In genomic region chr9:74975911-74976563, GRCm38 (mm10) we compare ENCODE assay signal across 8 mouse cellular contexts. TPM values are rescaled to one million over a fixed set of nuclear protein-coding genes. Genes with fewer than 3 reads are reported as not detected.
DNase-seq lines count a peak whose midpoint lies in the region; ATAC-seq and TF ChIP-seq lines count a peak whose summit lies in the region.

No protein-coding gene starts in this region.

- DNase-seq in CD4-positive helper T cell, adult 2 months (ENCODE audit: low read depth, low spot score), result peak; percentile 89
- DNase-seq in brain, embryonic 14.5 days (ENCODE audit: low read depth), result peak; percentile 98
- peak; percentile 83 for DNase-seq in forebrain, embryonic 10.5 days (ENCODE audit: extremely low spot score, low spot score)
- peak; percentile 92 for DNase-seq in kidney, postnatal 10 days
- peak; percentile 76 for DNase-seq in liver, embryonic 11.5 days (ENCODE audit: low spot score)
- peak; percentile 69 to 81 for DNase-seq in spleen, postnatal 4 days (ENCODE audit: low spot score in 2 of 2)

- H3K27ac ChIP-seq in forebrain, embryonic 10.5 days, result peak overlapping the region; percentile 84
- peak overlapping the region; percentile 87 to 95 for H3K27ac ChIP-seq in heart, embryonic 14.5 days (replicated peaks in 1 of 2; ENCODE audit: control insufficient read depth in 1 of 2, insufficient read depth in 1 of 2, low read depth in 2 of 2, low read length in 2 of 2)
- peak overlapping the region; percentile 55 for H3K27ac ChIP-seq in liver, embryonic 11.5 days (ENCODE audit: low read depth, low read length)

- H3K9ac ChIP-seq in heart, embryonic 14.5 days (ENCODE audit: low read length), result peak overlapping the region; percentile 78
- H3K9ac ChIP-seq in liver, embryonic 11.5 days (ENCODE audit: low read depth, low read length), result peak overlapping the region; percentile 69

- peak overlapping the region; percentile 68 for H3K4me2 ChIP-seq in heart, embryonic 14.5 days (ENCODE audit: low read length)
- H3K4me2 ChIP-seq in liver, embryonic 11.5 days, result peak overlapping the region; percentile 88
- H3K4me2 ChIP-seq in myocyte (ENCODE audit: low read depth), result peak overlapping the region; percentile 97

- peak; percentile 68; the same call in 1 of the 2 replicates for TF ChIP-seq POLR2A in brain, embryonic 14.5 days (IDR thresholded peaks at IDR 0.05; ENCODE audit: borderline replicate concordance, extremely low read depth, insufficient read depth, insufficient read length, poor library complexity, severe bottlenecking)
- peak; percentile 55 for TF ChIP-seq POLR2A in myocyte (IDR thresholded peaks at IDR 0.05; ENCODE audit: insufficient read length, low read depth)

- H3K9me3 ChIP-seq in forebrain, embryonic 10.5 days, result no peaks in the 10 kb centered on the region
- H3K9me3 ChIP-seq in heart, embryonic 14.5 days (ENCODE audit: control insufficient read depth, low read length), result no peaks in the 10 kb centered on the region
- H3K9me3 ChIP-seq in liver, embryonic 11.5 days (ENCODE audit: control insufficient read depth, low read length), result no peaks in the 10 kb centered on the region

- H3K4me1 ChIP-seq in forebrain, embryonic 10.5 days, result peaks cover 34% of the 10 kb centered on the region
- peaks cover 19 to 33% of the 10 kb centered on the region in 2 experiments for H3K4me1 ChIP-seq in heart, embryonic 14.5 days (ENCODE audit: control insufficient read depth in 2 of 2, insufficient read depth in 2 of 2, low read length in 2 of 2)
- peaks cover 13% of the 10 kb centered on the region for H3K4me1 ChIP-seq in liver, embryonic 11.5 days (replicated peaks; ENCODE audit: control insufficient read depth, insufficient read depth, low read length)

- under 1% methylated on average over 23 of the region's 23 CpGs for WGBS in forebrain, embryonic 10.5 days
- WGBS in heart, embryonic 14.5 days, result under 1% methylated on average over 23 of the region's 23 CpGs
- 1% methylated on average over 23 of the region's 23 CpGs for WGBS in liver, embryonic 11.5 days

- no peaks in the 10 kb centered on the region for H3K79me2 ChIP-seq in myocyte (ENCODE audit: control insufficient read depth, insufficient read depth)

- H3K4me3 ChIP-seq in forebrain, embryonic 10.5 days, result peak overlapping the region; percentile 56
- peak overlapping the region; percentile 55 to 56 for H3K4me3 ChIP-seq in heart, embryonic 14.5 days (ENCODE audit: control insufficient read depth in 1 of 2, insufficient read depth in 1 of 2, low read depth in 1 of 2, low read length in 2 of 2)
- peak overlapping the region; percentile 57 for H3K4me3 ChIP-seq in liver, embryonic 11.5 days (ENCODE audit: low read depth, low read length)
- peak overlapping the region; percentile 19 for H3K4me3 ChIP-seq in myocyte

- no peak for TF ChIP-seq CTCF in brain, embryonic 14.5 days (IDR thresholded peaks at IDR 0.05; ENCODE audit: borderline replicate concordance, extremely low read depth, insufficient read depth, insufficient read length)

- H3ac ChIP-seq in myocyte (ENCODE audit: control insufficient read depth, insufficient read length), result no peak overlapping the region

- ATAC-seq in heart, embryonic 14.5 days (ENCODE audit: insufficient number of reproducible peaks, insufficient read depth, low FRiP score, low read depth), result peak; percentile 98
- peak; percentile 97 for ATAC-seq in liver, embryonic 11.5 days (replicated peaks; ENCODE audit: low FRiP score)

- no peaks in the 10 kb centered on the region for H3K36me3 ChIP-seq in forebrain, embryonic 10.5 days (replicated peaks)
- H3K36me3 ChIP-seq in heart, embryonic 14.5 days (ENCODE audit: control insufficient read depth, insufficient read depth, low read length), result no peaks in the 10 kb centered on the region
- H3K36me3 ChIP-seq in liver, embryonic 11.5 days (ENCODE audit: control insufficient read depth, insufficient read depth, low read length), result no peaks in the 10 kb centered on the region
- H3K36me3 ChIP-seq in myocyte (ENCODE audit: control insufficient read depth, insufficient read depth), result no peaks in the 10 kb centered on the region

- H3K27me3 ChIP-seq in forebrain, embryonic 10.5 days (ENCODE audit: poor library complexity, severe bottlenecking), result peaks cover 5% of the 10 kb centered on the region
- no peaks in the 10 kb centered on the region for H3K27me3 ChIP-seq in heart, embryonic 14.5 days (ENCODE audit: control insufficient read depth, insufficient read depth, low read length)
- no peaks in the 10 kb centered on the region; the same call in 1 of the 2 replicates for H3K27me3 ChIP-seq in liver, embryonic 11.5 days (replicated peaks; ENCODE audit: control insufficient read depth, insufficient read depth, low read length)
- no peaks in the 10 kb centered on the region for H3K27me3 ChIP-seq in myocyte (ENCODE audit: control insufficient read depth, insufficient read depth, insufficient read length)

TF ChIP-seq in myocyte, 11 proteins besides CTCF, POLR2A, EP300 and RAD21:
- no peak for TF ChIP-seq E2F4 (IDR thresholded peaks at IDR 0.05; ENCODE audit: insufficient read depth)
- no peak for TF ChIP-seq MAX (IDR thresholded peaks at IDR 0.05; ENCODE audit: low read depth)
- no peak for TF ChIP-seq CEBPB (IDR thresholded peaks at IDR 0.05; ENCODE audit: insufficient read depth, poor library complexity, severe bottlenecking)
- TF ChIP-seq REST (IDR thresholded peaks at IDR 0.05; ENCODE audit: insufficient read depth, insufficient read length), result no peak
- TF ChIP-seq TCF3 (IDR thresholded peaks at IDR 0.05; ENCODE audit: insufficient read length, low read depth), result no peak
- TF ChIP-seq POLR2AphosphoS2 (IDR thresholded peaks at IDR 0.05; ENCODE audit: insufficient read length, low read depth), result peak; percentile 56
- TF ChIP-seq MYOG (IDR thresholded peaks at IDR 0.05; ENCODE audit: control insufficient read depth in 1 of 3, insufficient read depth in 1 of 3, insufficient read length in 2 of 3, low read depth in 2 of 3), result peak in 2 of 3 experiments; percentile 20 to 30
- no peak for TF ChIP-seq TCF12 (IDR thresholded peaks at IDR 0.05; ENCODE audit: insufficient read depth, poor library complexity, severe bottlenecking)
- TF ChIP-seq SRF (IDR thresholded peaks at IDR 0.05; ENCODE audit: control insufficient read depth, insufficient read length, low read depth), result no peak
- peak; percentile 25 for TF ChIP-seq USF1 (IDR thresholded peaks at IDR 0.05; ENCODE audit: low read depth)
- TF ChIP-seq MYOD1 (IDR thresholded peaks at IDR 0.05; ENCODE audit: control insufficient read depth in 1 of 3, insufficient read length in 2 of 3, low read depth in 2 of 3), result peak in 1 of 3 experiments; percentile 30

RNA-seq across cellular contexts. Expression of gene Fam214a, which starts 23.4 kb away (rescaled TPM):
- 21.5 and 25.4 TPM in 2 replicates for polyA plus RNA-seq in brain, embryonic 14.5 days (2012; rRNA removed)
- 8.0 and 10.3 TPM in 2 replicates for polyA plus RNA-seq in forebrain, embryonic 10.5 days (2016; fragmentation: Nextera tagmentation; extraction: Ambion mirVana)
- 14.3 and 15.4 TPM in 2 replicates for polyA plus RNA-seq in heart, embryonic 14.5 days (2014; fragmentation: Nextera tagmentation; extraction: Ambion mirVana)
- polyA plus RNA-seq in liver, embryonic 11.5 days (2014; fragmentation: Nextera tagmentation; extraction: Ambion mirVana), result 3.3 and 3.7 TPM in 2 replicates
- 2.6 TPM for polyA plus RNA-seq in myocyte (2012; fragmentation: generic; extraction: Trizol)

Comparison
In these comparisons a context has a peak if more than half of its experiments do, and no peak if none do; other contexts are left out.
1. Peak in every context shown above with its lines: DNase-seq, ATAC-seq, H3K4me3 ChIP-seq and H3K27ac ChIP-seq.